8 mouse cellular contexts compared by ENCODE assay signal in the genomic region with DNA sequence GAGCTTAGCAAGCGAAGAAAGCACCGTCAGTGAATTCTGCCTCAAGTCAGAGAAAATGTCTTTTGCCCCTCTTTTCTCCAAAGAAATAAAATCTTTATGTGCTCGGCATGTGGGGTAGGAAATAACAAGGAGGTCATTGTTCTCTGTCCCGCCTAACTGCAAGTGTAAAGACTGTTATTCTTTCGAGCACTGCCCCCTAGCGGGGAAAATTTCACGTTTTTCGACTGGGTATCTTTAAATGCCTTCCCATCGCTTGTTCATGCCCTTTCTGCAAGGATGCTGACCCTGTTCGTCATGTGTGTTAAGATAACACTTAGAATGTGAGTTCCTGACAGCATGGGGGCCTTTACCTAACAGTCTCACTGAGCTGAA. TPM values are rescaled to one million over a fixed set of nuclear protein-coding genes. Genes with fewer than 3 reads are reported as not detected.
A peak's percentile ranks its signal among the peaks of the same experiment; 100 is the strongest.
DNase-seq lines count a peak whose midpoint lies in the region; ATAC-seq and TF ChIP-seq lines count a peak whose summit lies in the region.

No protein-coding gene starts in this region.

- DNase-seq in ES-CJ7 (ENCODE audit: low read depth, low spot score) = peak; percentile 80
- DNase-seq in cerebellum, adult 11-12 months = peak; percentile 65
- peak; percentile 60 for DNase-seq in heart, postnatal 25 days (ENCODE audit: low spot score)
- DNase-seq in large intestine, adult 2 months (ENCODE audit: low read depth, low spot score) = peak; percentile 92
- DNase-seq in lung, adult 2 months = peak; percentile 87
- peak; percentile 48 for DNase-seq in ovary, adult 18-20 months (ENCODE audit: low spot score)
- DNase-seq in thymus, postnatal 0 days (ENCODE audit: low spot score) = peak; percentile 87

- peak; percentile 93 for ATAC-seq in forebrain, embryonic 16.5 days

- TF ChIP-seq CTCF in lung, adult 2 months (IDR thresholded peaks at IDR 0.05; ENCODE audit: insufficient read depth, low read length) = peak; percentile 44

- H3K36me3 ChIP-seq in forebrain, embryonic 16.5 days (ENCODE audit: control insufficient read depth, insufficient read depth) = no peaks in the 10 kb centered on the region

- peak overlapping the region; percentile 50; the same call in 1 of the 2 replicates for H3K27ac ChIP-seq in forebrain, embryonic 16.5 days (ENCODE audit: low read length)

- H3K27me3 ChIP-seq in forebrain, embryonic 16.5 days (replicated peaks; ENCODE audit: control insufficient read depth, insufficient read depth, low read length) = no peaks in the 10 kb centered on the region

- no peak for TF ChIP-seq POLR2A in lung, adult 2 months (IDR thresholded peaks at IDR 0.05; ENCODE audit: borderline replicate concordance, extremely low read depth, low read depth, low read length)

- intact Hi-C loops in heart, postnatal 25 days (cut with DNase I) = loop anchor here (1.0 to 10.0 kb wide), 2 partner anchors 261 to 422 kb away; no protein-coding TSS in a partner anchor

- H3K4me2 ChIP-seq in forebrain, embryonic 16.5 days (ENCODE audit: low read length) = peak overlapping the region; percentile 76

- peak overlapping the region; percentile 56 for H3K9ac ChIP-seq in forebrain, embryonic 16.5 days (replicated peaks; ENCODE audit: low read depth, low read length)

- peak overlapping the region; percentile 39 for H3K4me3 ChIP-seq in forebrain, embryonic 16.5 days (replicated peaks; ENCODE audit: low read length)
- no peak overlapping the region for H3K4me3 ChIP-seq in lung, adult 2 months (replicated peaks; ENCODE audit: extremely low read depth, low read depth, low read length)

- peaks cover 10% of the 10 kb centered on the region for H3K4me1 ChIP-seq in forebrain, embryonic 16.5 days (replicated peaks; ENCODE audit: control insufficient read depth, insufficient read depth, low read length)
- no peaks in the 10 kb centered on the region for H3K4me1 ChIP-seq in lung, adult 2 months (ENCODE audit: control insufficient read depth, insufficient read depth, low read length)

- WGBS in forebrain, embryonic 16.5 days = under 1% methylated on average over 10 of the region's 10 CpGs
- 4% methylated on average over 10 of the region's 10 CpGs for WGBS in large intestine, adult 2 months
- 4% methylated on average over 10 of the region's 10 CpGs for whole genome bisulfite sequencing in lung, adult 2 months

- H3K9me3 ChIP-seq in forebrain, embryonic 16.5 days (ENCODE audit: control insufficient read depth, low read length) = no peaks in the 10 kb centered on the region

RNA-seq across cellular contexts. Expression of gene Krr1, which starts 47.0 kb away (rescaled TPM):
- 51.1 and 56.2 TPM in 2 replicates for polyA plus RNA-seq in forebrain, embryonic 16.5 days (2015; fragmentation: Nextera tagmentation; extraction: Ambion mirVana)
- 10 to 100 TPM; 24.0 to 26.8 TPM for total RNA-seq in heart, postnatal 25 days (2021)
- 5.1 and 7.0 TPM in 2 replicates for polyA plus RNA-seq in large intestine, adult 2 months (2012; rRNA removed)
- polyA plus RNA-seq in lung, adult 2 months (2012; rRNA removed) = 4.9 and 6.3 TPM in 2 replicates
- polyA plus RNA-seq in thymus, postnatal 0 days (2015; fragmentation: Nextera tagmentation; extraction: Ambion mirVana) = 41.4 and 45.0 TPM in 2 replicates
